7 mouse cellular contexts compared by ENCODE assay signal in genomic region chr15:97784092-97784559, GRCm38 (mm10). TPM values are rescaled to one million over a fixed set of nuclear protein-coding genes. Genes with fewer than 3 reads are reported as not detected.
DNase-seq lines count a peak whose midpoint lies in the region; ATAC-seq and TF ChIP-seq lines count a peak whose summit lies in the region.

No protein-coding gene starts in this region.

- intact Hi-C loops in left cerebral cortex, postnatal 4 days (cut with DNase I): loop anchor here (5.0 kb wide), 1 partner anchor 48 kb away; no protein-coding TSS in a partner anchor

- peak overlapping the region; percentile 87 for H3K9ac ChIP-seq in intestine, postnatal 0 days (ENCODE audit: low read depth, low read length)
- peak overlapping the region; percentile 80 for H3K9ac ChIP-seq in midbrain, embryonic 11.5 days (ENCODE audit: low read length)

- 0 out of 2 replicates have a peak, but pooled peaks cover 6% of the 10 kb centered on the region for H3K27me3 ChIP-seq in intestine, postnatal 0 days (replicated peaks; ENCODE audit: control insufficient read depth, insufficient read depth, low read length)
- peaks cover 4% of the 10 kb centered on the region for H3K27me3 ChIP-seq in midbrain, embryonic 11.5 days (ENCODE audit: control insufficient read depth, insufficient read depth, low read length)

- no peaks in the 10 kb centered on the region for H3K4me1 ChIP-seq in intestine, postnatal 0 days (replicated peaks; ENCODE audit: control insufficient read depth, insufficient read depth, low read length)
- peaks cover 7% of the 10 kb centered on the region for H3K4me1 ChIP-seq in midbrain, embryonic 11.5 days (ENCODE audit: control insufficient read depth, insufficient read depth, low read length)

- DNase-seq in adrenal gland, adult 18-20 months (ENCODE audit: low spot score in 2 of 2): peak; percentile 93
- DNase-seq in embryo, embryonic 10.5 days (ENCODE audit: low spot score): peak; percentile 92
- DNase-seq in gastrocnemius, postnatal 4 days (ENCODE audit: low spot score in 2 of 2): peak; percentile 86 to 91
- peak; percentile 96 for DNase-seq in left cerebral cortex, postnatal 4 days
- peak; percentile 97 for DNase-seq in midbrain, embryonic 11.5 days (ENCODE audit: low spot score, missing footprints)
- DNase-seq in right cerebral cortex, postnatal 4 days: peak; percentile 90

- no peak overlapping the region for H3K27ac ChIP-seq in intestine, postnatal 0 days (ENCODE audit: low read depth, low read length)
- no peak overlapping the region for H3K27ac ChIP-seq in midbrain, embryonic 11.5 days (ENCODE audit: low read depth, low read length)

- ATAC-seq in intestine, postnatal 0 days: peak; percentile 80
- ATAC-seq in midbrain, embryonic 11.5 days (ENCODE audit: low FRiP score): peak; percentile 89

- no peaks in the 10 kb centered on the region for H3K36me3 ChIP-seq in intestine, postnatal 0 days (ENCODE audit: control insufficient read depth, insufficient read depth)
- H3K36me3 ChIP-seq in midbrain, embryonic 11.5 days (ENCODE audit: control insufficient read depth, insufficient read depth, low read length): no peaks in the 10 kb centered on the region

- no peaks in the 10 kb centered on the region for H3K9me3 ChIP-seq in intestine, postnatal 0 days (ENCODE audit: control insufficient read depth)
- no peaks in the 10 kb centered on the region for H3K9me3 ChIP-seq in midbrain, embryonic 11.5 days (ENCODE audit: control insufficient read depth, low read length)

- 2% methylated on average over 39 of the region's 39 CpGs for WGBS in intestine, postnatal 0 days
- 3% methylated on average over 32 of the region's 39 CpGs for WGBS in midbrain, embryonic 11.5 days

- peak overlapping the region; percentile 70 for H3K4me3 ChIP-seq in intestine, postnatal 0 days (ENCODE audit: low read depth, low read length)
- peak overlapping the region; percentile 83 for H3K4me3 ChIP-seq in midbrain, embryonic 11.5 days (ENCODE audit: low read depth, low read length)

- H3K4me2 ChIP-seq in intestine, postnatal 0 days (replicated peaks; ENCODE audit: low read depth): peak overlapping the region; percentile 91
- H3K4me2 ChIP-seq in midbrain, embryonic 11.5 days: peak overlapping the region; percentile 87

- TF ChIP-seq CTCF in intestine, postnatal 0 days (IDR thresholded peaks at IDR 0.05; ENCODE audit: low read depth): peak; percentile 92

RNA-seq across cellular contexts. Expression of gene Slc48a1, which starts 5.8 kb away (rescaled TPM):
- total RNA-seq in adrenal gland, adult 18-20 months (2021): 100 to 1,000 TPM; 114 to 139 TPM
- 10 to 100 TPM; 32.6 to 35.4 TPM for total RNA-seq in gastrocnemius, postnatal 4 days (2021)
- 23.1 and 24.3 TPM in 2 replicates for polyA plus RNA-seq in intestine, postnatal 0 days (2015; fragmentation: Nextera tagmentation; extraction: Ambion mirVana)
- 10 to 100 TPM; 81.8 to 84.6 TPM for total RNA-seq in left cerebral cortex, postnatal 4 days (2021)
- 32.6 and 33.6 TPM in 2 replicates for polyA plus RNA-seq in midbrain, embryonic 11.5 days (2014; fragmentation: Nextera tagmentation; extraction: Ambion mirVana)

RNA-seq across cellular contexts. Expression of gene Rapgef3, which starts 16.4 kb away (rescaled TPM):
- 10 to 100 TPM; 13.2 to 25.2 TPM for total RNA-seq in adrenal gland, adult 18-20 months (2021)
- 10 to 100 TPM in 1 of 2 experiments, 1 to 10 TPM in 1; 9.4 to 11.0 TPM for total RNA-seq in gastrocnemius, postnatal 4 days (2021)
- polyA plus RNA-seq in intestine, postnatal 0 days (2015; fragmentation: Nextera tagmentation; extraction: Ambion mirVana): 2.7 and 3.5 TPM in 2 replicates
- total RNA-seq in left cerebral cortex, postnatal 4 days (2021): 10 to 100 TPM; 21.2 to 24.2 TPM
- polyA plus RNA-seq in midbrain, embryonic 11.5 days (2014; fragmentation: Nextera tagmentation; extraction: Ambion mirVana): 3.0 and 3.2 TPM in 2 replicates

RNA-seq across cellular contexts. Expression of gene Endou, which starts 53.0 kb away (rescaled TPM):
- total RNA-seq in adrenal gland, adult 18-20 months (2021): 1 to 10 TPM in 1 of 2 experiments, under 1 TPM in 1; 0.30 to 1.2 TPM
- under 1 TPM; 0.74 to 0.86 TPM for total RNA-seq in gastrocnemius, postnatal 4 days (2021)
- 0.40 and 0.42 TPM in 2 replicates for polyA plus RNA-seq in intestine, postnatal 0 days (2015; fragmentation: Nextera tagmentation; extraction: Ambion mirVana)
- total RNA-seq in left cerebral cortex, postnatal 4 days (2021): under 1 TPM; 0.16 to 0.18 TPM
- polyA plus RNA-seq in midbrain, embryonic 11.5 days (2014; fragmentation: Nextera tagmentation; extraction: Ambion mirVana): 0.18 and 0.32 TPM in 2 replicates
